12 mouse cellular contexts compared by ENCODE assay signal in genomic region chr11:24297763-24298162, GRCm38 (mm10).
DNase-seq lines count a peak whose midpoint lies in the region; ATAC-seq and TF ChIP-seq lines count a peak whose summit lies in the region.
"Had no signal": no experiment of that assay in that cellular context is flagged by ENCODE, and none has a peak within 500 bp of the region (broad histone marks: within the 10 kb centered on the region; RNA-seq: fewer than 3 reads in every experiment).

No protein-coding gene starts in this region.

- H3K4me1 ChIP-seq in forebrain, embryonic 13.5 days: peaks cover 24% of the 10 kb centered on the region
- H3K4me1 ChIP-seq in forebrain, postnatal 0 days (ENCODE audit: insufficient read depth): no peaks in the 10 kb centered on the region
- peaks cover 11% of the 10 kb centered on the region; the same call in 1 of the 2 replicates for H3K4me1 ChIP-seq in lung, embryonic 14.5 days (ENCODE audit: insufficient read depth)
- peaks cover 24% of the 10 kb centered on the region for H3K4me1 ChIP-seq in stomach, embryonic 14.5 days (ENCODE audit: control insufficient read depth, insufficient read depth, low read length)

- H3K9ac ChIP-seq in forebrain, embryonic 13.5 days: no peak overlapping the region
- H3K9ac ChIP-seq in forebrain, postnatal 0 days: no peak overlapping the region
- no peak overlapping the region for H3K9ac ChIP-seq in lung, embryonic 14.5 days
- H3K9ac ChIP-seq in stomach, embryonic 14.5 days (replicated peaks; ENCODE audit: low read depth, low read length): no peak overlapping the region

- no peak for ATAC-seq in forebrain, embryonic 13.5 days
- no peak for ATAC-seq in forebrain, postnatal 0 days
- 0 out of 2 replicates have a peak, but pooled peaks have one; percentile 18 for ATAC-seq in lung, embryonic 14.5 days (ENCODE audit: insufficient read depth)
- ATAC-seq in granulocyte monocyte progenitor cell, adult 5-6 weeks (replicated peaks; ENCODE audit: poor library complexity, severe bottlenecking): peak; percentile 75
- ATAC-seq in stomach, embryonic 14.5 days (ENCODE audit: insufficient number of reproducible peaks, insufficient read depth, low FRiP score, low read depth): no peak
- ATAC-seq: midbrain, embryonic 16.5 days had no signal

- WGBS in forebrain, embryonic 13.5 days: 59% methylated on average over 5 of the region's 5 CpGs
- WGBS in forebrain, postnatal 0 days: 42% methylated on average over 5 of the region's 5 CpGs
- 45% methylated on average over 5 of the region's 5 CpGs for WGBS in lung, embryonic 14.5 days
- 55% methylated on average over 5 of the region's 5 CpGs for WGBS in stomach, embryonic 14.5 days

- peaks cover 3% of the 10 kb centered on the region; the same call in 1 of the 2 replicates for H3K27me3 ChIP-seq in forebrain, embryonic 13.5 days
- H3K27me3 ChIP-seq in forebrain, postnatal 0 days (ENCODE audit: insufficient read depth, low read length): no peaks in the 10 kb centered on the region
- H3K27me3 ChIP-seq in lung, embryonic 14.5 days (ENCODE audit: insufficient read depth, low read length): no peaks in the 10 kb centered on the region
- no peaks in the 10 kb centered on the region for H3K27me3 ChIP-seq in stomach, embryonic 14.5 days (ENCODE audit: control insufficient read depth, insufficient read depth, low read length)

- H3K9me3 ChIP-seq in forebrain, embryonic 13.5 days (replicated peaks): no peaks in the 10 kb centered on the region
- no peaks in the 10 kb centered on the region for H3K9me3 ChIP-seq in forebrain, postnatal 0 days (ENCODE audit: low read length)
- no peaks in the 10 kb centered on the region for H3K9me3 ChIP-seq in lung, embryonic 14.5 days (ENCODE audit: low read depth, low read length)
- no peaks in the 10 kb centered on the region for H3K9me3 ChIP-seq in stomach, embryonic 14.5 days (ENCODE audit: control insufficient read depth, low read depth, low read length)

- TF ChIP-seq CTCF in forebrain, postnatal 0 days (IDR thresholded peaks at IDR 0.05; ENCODE audit: low read depth): no peak
- no peak for TF ChIP-seq CTCF in lung, embryonic 14.5 days (IDR thresholded peaks at IDR 0.05; ENCODE audit: low read depth)

- DNase-seq in forebrain, postnatal 0 days: no peak
- DNase-seq in lung, embryonic 14.5 days: no peak
- no peak for DNase-seq in lung, postnatal 4 days
- no peak for DNase-seq in retina, postnatal 1 day
- DNase-seq in cerebellum, adult 9-11 months: no peak
- DNase-seq: gastrocnemius, adult 2 months; kidney, adult 18-20 months; spleen, adult 18-20 months had no signal

- no peak overlapping the region for H3K4me2 ChIP-seq in forebrain, embryonic 13.5 days
- no peak overlapping the region for H3K4me2 ChIP-seq in forebrain, postnatal 0 days (ENCODE audit: low read depth)
- H3K4me2 ChIP-seq in lung, embryonic 14.5 days: peak overlapping the region; percentile 37; the same call in 1 of the 2 replicates
- H3K4me2 ChIP-seq in stomach, embryonic 14.5 days (replicated peaks; ENCODE audit: low read depth, low read length): no peak overlapping the region; the same call in 1 of the 2 replicates

- H3K27ac ChIP-seq in forebrain, embryonic 13.5 days: 0 out of 2 replicates have a peak overlapping the region, but pooled peaks have one; percentile 9
- H3K27ac ChIP-seq in forebrain, postnatal 0 days (ENCODE audit: low read depth, low read length): no peak overlapping the region
- H3K27ac ChIP-seq in lung, embryonic 14.5 days (ENCODE audit: low read depth): no peak overlapping the region
- H3K27ac ChIP-seq in stomach, embryonic 14.5 days (ENCODE audit: low read length): peak overlapping the region; percentile 67; the same call in 1 of the 2 replicates
- H3K27ac ChIP-seq: gastrocnemius, adult 2 months had no signal

- no peaks in the 10 kb centered on the region for H3K36me3 ChIP-seq in forebrain, embryonic 13.5 days (ENCODE audit: poor library complexity, severe bottlenecking)
- H3K36me3 ChIP-seq in forebrain, postnatal 0 days (ENCODE audit: insufficient read depth): no peaks in the 10 kb centered on the region
- no peaks in the 10 kb centered on the region for H3K36me3 ChIP-seq in lung, embryonic 14.5 days (ENCODE audit: insufficient read depth)
- no peaks in the 10 kb centered on the region for H3K36me3 ChIP-seq in stomach, embryonic 14.5 days (ENCODE audit: control insufficient read depth, insufficient read depth, low read length)

- no peak overlapping the region for H3K4me3 ChIP-seq in forebrain, embryonic 13.5 days
- H3K4me3 ChIP-seq in forebrain, postnatal 0 days (ENCODE audit: low read depth, low read length): no peak overlapping the region
- H3K4me3 ChIP-seq in lung, embryonic 14.5 days (ENCODE audit: low read depth, low read length): no peak overlapping the region
- no peak overlapping the region for H3K4me3 ChIP-seq in stomach, embryonic 14.5 days (ENCODE audit: low read depth, low read length)

Comparison
In these comparisons a context has a peak if more than half of its experiments do, and no peak if none do; other contexts are left out.
1. H3K27ac ChIP-seq: peak in forebrain, embryonic 13.5 days (single experiment) and stomach, embryonic 14.5 days (single experiment); none in forebrain, postnatal 0 days (single experiment) and lung, embryonic 14.5 days (single experiment).
2. ATAC-seq: peak in lung, embryonic 14.5 days (single experiment) and granulocyte monocyte progenitor cell, adult 5-6 weeks (single experiment); none in forebrain, embryonic 13.5 days (single experiment), forebrain, postnatal 0 days (single experiment) and stomach, embryonic 14.5 days (single experiment).